Mouse (Mus musculus): ENCODE results near the gene Lrrc75b.

- TF ChIP-seq CTCF (IDR thresholded peaks at IDR 0.05; ENCODE audit: low read depth) (no peak), EP300 (optimal IDR thresholded peaks at IDR 0.05) (no peak)
Observed at GRCm38 (mm10) chr10:75607253-75607652, 47.1 kb upstream of the Lrrc75b start.
